Mouse (Mus musculus): ENCODE results near the gene Gpm6a. TPM values are rescaled to one million over a fixed set of nuclear protein-coding genes. Genes with fewer than 3 reads are reported as not detected.
A peak's percentile ranks its signal among the peaks of the same experiment; 100 is the strongest.

Gene Gpm6a
- polyA plus RNA-seq, 1 experiment from 2014 or later = 739 TPM

GRCm38 (mm10) chr8:55103065-55103464 lies 148.4 kb downstream of the Gpm6a start:
- Histone ChIP-seq H3K27ac (ENCODE audit: low read length) (no peak overlapping the region), H3K9ac (replicated peaks; ENCODE audit: low read depth, low read length) (no peak overlapping the region), H3K9me3 (ENCODE audit: control insufficient read depth, low read length) (no peaks in the 10 kb centered on the region), H3K4me2 (ENCODE audit: low read length) (no peak overlapping the region), H3K36me3 (ENCODE audit: control insufficient read depth, insufficient read depth) (no peaks in the 10 kb centered on the region), H3K4me3 (replicated peaks; ENCODE audit: low read length) (no peak overlapping the region), H3K4me1 (replicated peaks; ENCODE audit: control insufficient read depth, insufficient read depth, low read length) (no peaks in the 10 kb centered on the region), H3K27me3 (replicated peaks; ENCODE audit: control insufficient read depth, insufficient read depth, low read length) (no peaks in the 10 kb centered on the region)
- 43% methylated on average over 2 of the region's 2 CpGs for WGBS
- ATAC-seq = 0 out of 2 replicates have a peak, but pooled peaks have one; percentile 47

GRCm38 (mm10) chr8:55103891-55104481 lies 149.3 kb downstream of the Gpm6a start:
- WGBS = 36% methylated on average over 3 of the region's 3 CpGs
- Histone ChIP-seq H3K36me3 (ENCODE audit: control insufficient read depth, insufficient read depth) (no peaks in the 10 kb centered on the region), H3K4me3 (replicated peaks; ENCODE audit: low read length) (no peak overlapping the region), H3K4me2 (ENCODE audit: low read length) (no peak overlapping the region), H3K27me3 (replicated peaks; ENCODE audit: control insufficient read depth, insufficient read depth, low read length) (no peaks in the 10 kb centered on the region), H3K9me3 (ENCODE audit: control insufficient read depth, low read length) (no peaks in the 10 kb centered on the region), H3K4me1 (replicated peaks; ENCODE audit: control insufficient read depth, insufficient read depth, low read length) (no peaks in the 10 kb centered on the region), H3K27ac (ENCODE audit: low read length) (no peak overlapping the region), H3K9ac (replicated peaks; ENCODE audit: low read depth, low read length) (no peak overlapping the region)
- ATAC-seq = peak; percentile 75

Other genes with a start within 250 kb of the Gpm6a start
- gene Wdr17, start 67.7 kb upstream of the Gpm6a start, polyA plus RNA-seq (2015; fragmentation: Nextera tagmentation; extraction: Ambion mirVana) = 15.9 and 19.2 TPM in 2 replicates

Measured in forebrain, embryonic 16.5 days (tissue).